Mouse (Mus musculus): ENCODE results near the gene Bdh2. TPM values are rescaled to one million over a fixed set of nuclear protein-coding genes. Genes with fewer than 3 reads are reported as not detected.
A peak's percentile ranks its signal among the peaks of the same experiment; 100 is the strongest.

Gene Bdh2
- polyA plus RNA-seq, 1 experiment from 2014 or later = 4.7 TPM

DNA sequence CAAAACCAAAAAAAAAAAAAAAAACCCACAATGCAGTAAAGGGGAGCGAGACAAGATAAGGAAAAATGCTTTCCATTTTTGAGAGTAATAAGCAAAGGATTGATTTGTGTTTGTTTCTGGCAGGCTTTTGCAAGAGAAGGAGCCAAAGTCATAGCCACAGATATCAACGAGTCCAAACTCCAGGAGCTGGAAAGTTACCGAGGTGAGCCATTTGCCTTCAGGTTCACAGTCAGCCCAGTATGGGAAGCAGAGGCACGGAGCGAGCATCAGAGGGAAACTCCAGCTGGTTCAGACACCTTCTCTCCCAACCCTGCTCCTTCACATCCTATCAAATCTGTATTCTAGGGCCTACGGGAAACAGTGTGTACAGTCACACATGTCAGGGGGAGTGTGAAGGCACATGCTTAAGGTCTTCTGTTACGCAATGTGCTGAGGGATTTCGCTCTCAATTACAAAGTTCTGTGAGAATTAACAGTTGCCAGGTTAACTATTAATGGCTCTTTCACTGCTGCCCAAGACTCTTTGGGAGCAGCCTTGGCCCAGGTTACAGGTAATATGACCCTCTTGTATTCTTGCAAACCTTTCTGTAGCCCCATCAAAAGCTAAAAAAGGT, 7.2 kb downstream of the Bdh2 start:
- Histone ChIP-seq H3K4me2 (ENCODE audit: low read length) (no peak overlapping the region), H3K9me3 (ENCODE audit: control insufficient read depth, low read length) (no peaks in the 10 kb centered on the region), H3K9ac (replicated peaks; ENCODE audit: low read length) (no peak overlapping the region), H3K27ac (replicated peaks; ENCODE audit: low read depth, low read length) (no peak overlapping the region), H3K27me3 (ENCODE audit: control insufficient read depth, insufficient read depth, low read length) (no peaks in the 10 kb centered on the region), H3K4me3 (replicated peaks; ENCODE audit: low read depth, low read length) (no peak overlapping the region), H3K36me3 (ENCODE audit: control insufficient read depth, insufficient read depth, low read length) (no peaks in the 10 kb centered on the region), H3K4me1 (ENCODE audit: control insufficient read depth, insufficient read depth, low read length) (no peaks in the 10 kb centered on the region)
- 89% methylated on average over 8 of the region's 8 CpGs for WGBS
- no peak for DNase-seq
- no peak for ATAC-seq (ENCODE audit: low FRiP score, low TSS enrichment)

DNA sequence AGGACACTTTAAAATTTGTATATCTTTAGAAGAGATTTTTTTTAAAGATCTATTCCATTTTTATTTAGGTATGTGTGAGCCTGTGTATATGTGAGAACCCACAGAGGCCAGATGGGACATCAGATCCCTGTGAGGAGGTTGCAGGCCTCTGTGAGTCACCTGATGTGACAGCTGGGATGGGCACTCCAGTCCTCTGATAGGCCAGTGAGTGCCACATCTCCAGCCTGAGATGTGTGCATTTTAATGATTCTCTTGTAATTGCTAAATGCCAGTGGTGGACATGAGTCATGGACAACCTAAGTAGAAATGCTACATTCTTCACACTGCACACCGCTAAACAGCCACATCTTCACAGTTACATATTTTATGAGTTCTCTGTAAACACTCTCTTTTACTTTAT, 8.1 kb downstream of the Bdh2 start:
- Histone ChIP-seq H3K4me1 (ENCODE audit: control insufficient read depth, insufficient read depth, low read length) (0 out of 2 replicates have a peak, but pooled peaks cover 6% of the 10 kb centered on the region), H3K36me3 (ENCODE audit: control insufficient read depth, insufficient read depth, low read length) (no peaks in the 10 kb centered on the region), H3K4me3 (replicated peaks; ENCODE audit: low read depth, low read length) (no peak overlapping the region), H3K9me3 (ENCODE audit: control insufficient read depth, low read length) (no peaks in the 10 kb centered on the region), H3K27ac (replicated peaks; ENCODE audit: low read depth, low read length) (no peak overlapping the region), H3K4me2 (ENCODE audit: low read length) (no peak overlapping the region), H3K9ac (replicated peaks; ENCODE audit: low read length) (no peak overlapping the region), H3K27me3 (ENCODE audit: control insufficient read depth, insufficient read depth, low read length) (no peaks in the 10 kb centered on the region)
- DNase-seq (no peak), ATAC-seq (ENCODE audit: low FRiP score, low TSS enrichment) (no peak)
- whole genome bisulfite sequencing = 87% methylated on average over 1 of the region's 1 CpGs

DNA sequence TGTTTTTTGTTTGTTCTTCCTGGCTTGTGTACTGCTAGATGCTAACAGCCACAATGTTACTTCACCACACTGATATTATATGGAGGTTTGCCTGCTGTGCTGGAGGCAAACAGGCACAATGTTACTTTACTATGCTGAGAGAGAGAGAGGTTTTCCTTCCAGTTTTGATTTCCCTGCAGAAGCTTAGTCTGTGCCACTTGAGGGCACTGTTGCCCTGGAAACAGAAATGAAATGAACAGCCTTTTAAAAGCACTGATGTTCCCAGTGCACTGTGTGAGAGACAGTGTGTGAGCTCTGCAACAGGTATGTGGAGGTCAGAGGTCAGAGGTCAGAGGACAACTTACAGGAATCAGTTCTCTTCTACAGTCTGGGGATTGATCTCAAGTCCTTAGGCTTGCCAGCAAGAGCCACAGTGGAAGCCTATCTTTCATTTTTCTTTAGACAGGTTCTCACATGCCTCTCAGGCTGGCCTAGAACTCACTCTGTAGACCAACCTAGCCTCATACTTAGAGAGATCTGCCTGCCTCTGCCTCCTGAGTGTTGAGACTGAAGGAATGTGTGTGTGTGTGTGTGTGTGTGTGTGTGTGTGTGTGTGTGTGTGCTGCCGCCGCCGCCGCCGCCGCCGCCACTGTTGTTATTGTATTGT, 9.4 kb downstream of the Bdh2 start:
- Histone ChIP-seq H3K4me2 (ENCODE audit: low read length) (no peak overlapping the region), H3K4me1 (ENCODE audit: control insufficient read depth, insufficient read depth, low read length) (0 out of 2 replicates have a peak, but pooled peaks cover 6% of the 10 kb centered on the region), H3K36me3 (ENCODE audit: control insufficient read depth, insufficient read depth, low read length) (no peaks in the 10 kb centered on the region), H3K27me3 (ENCODE audit: control insufficient read depth, insufficient read depth, low read length) (no peaks in the 10 kb centered on the region), H3K9ac (replicated peaks; ENCODE audit: low read length) (no peak overlapping the region), H3K4me3 (replicated peaks; ENCODE audit: low read depth, low read length) (no peak overlapping the region), H3K27ac (replicated peaks; ENCODE audit: low read depth, low read length) (no peak overlapping the region), H3K9me3 (ENCODE audit: control insufficient read depth, low read length) (no peaks in the 10 kb centered on the region)
- DNase-seq (peak; percentile 90), ATAC-seq (ENCODE audit: low FRiP score, low TSS enrichment) (peak; percentile 76)
- 97% methylated on average over 7 of the region's 7 CpGs for WGBS

DNA sequence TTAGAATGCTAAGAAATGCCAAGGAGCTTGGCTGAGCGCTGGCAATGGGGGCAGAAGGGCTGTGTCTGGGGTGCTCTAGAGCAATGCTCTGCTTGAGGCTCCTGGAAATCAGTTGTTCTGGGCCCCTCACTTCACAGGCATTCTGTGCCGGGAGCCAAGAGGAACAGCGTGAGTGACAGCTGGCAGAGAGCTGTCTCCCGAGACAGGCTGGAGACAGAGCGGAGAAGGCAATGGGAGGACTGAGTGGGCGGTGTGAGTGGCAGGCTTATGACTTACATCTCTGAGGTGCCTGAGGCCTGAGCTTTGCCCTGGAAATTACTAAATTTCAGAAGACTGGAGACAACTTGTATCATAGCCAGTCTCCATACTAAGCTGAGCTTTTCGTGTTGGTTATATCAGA, 12.7 kb downstream of the Bdh2 start:
- ATAC-seq (ENCODE audit: low FRiP score, low TSS enrichment) = no peak
- H3K4me3 ChIP-seq (replicated peaks; ENCODE audit: low read depth, low read length) = no peak overlapping the region
- H3K9ac ChIP-seq (replicated peaks; ENCODE audit: low read length) = no peak overlapping the region
- H3K9me3 ChIP-seq (ENCODE audit: control insufficient read depth, low read length) = no peaks in the 10 kb centered on the region
- H3K27ac ChIP-seq (replicated peaks; ENCODE audit: low read depth, low read length) = no peak overlapping the region
- WGBS = 30% methylated on average over 7 of the region's 7 CpGs
- no peaks in the 10 kb centered on the region for H3K36me3 ChIP-seq (ENCODE audit: control insufficient read depth, insufficient read depth, low read length)
- no peak overlapping the region for H3K4me2 ChIP-seq (ENCODE audit: low read length)
- no peaks in the 10 kb centered on the region for H3K27me3 ChIP-seq (ENCODE audit: control insufficient read depth, insufficient read depth, low read length)
- H3K4me1 ChIP-seq (ENCODE audit: control insufficient read depth, insufficient read depth, low read length) = 0 out of 2 replicates have a peak, but pooled peaks cover 6% of the 10 kb centered on the region
- peak; percentile 42 for DNase-seq

DNA sequence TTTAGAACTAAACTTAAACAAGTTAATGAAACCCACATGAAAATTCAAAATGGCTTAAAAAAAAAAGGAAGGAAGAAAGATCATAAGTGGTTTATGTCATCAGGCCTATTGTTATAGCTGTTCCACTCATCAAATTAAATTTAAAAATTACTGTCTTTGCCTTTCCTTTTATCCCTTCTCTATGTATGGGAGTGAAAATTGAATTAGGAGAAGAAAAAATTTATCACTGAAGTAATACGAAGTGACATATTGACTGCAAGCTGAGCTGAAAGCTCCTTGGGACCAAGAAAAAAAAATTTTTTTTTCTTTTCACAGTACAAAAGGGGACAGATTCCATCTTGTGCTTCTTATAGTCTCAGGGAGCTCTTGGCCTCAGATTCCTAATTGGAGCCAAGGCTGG, 14.5 kb downstream of the Bdh2 start:
- DNase-seq = no peak
- Histone ChIP-seq H3K36me3 (ENCODE audit: control insufficient read depth, insufficient read depth, low read length) (no peaks in the 10 kb centered on the region), H3K4me2 (ENCODE audit: low read length) (no peak overlapping the region), H3K4me3 (replicated peaks; ENCODE audit: low read depth, low read length) (no peak overlapping the region), H3K27ac (replicated peaks; ENCODE audit: low read depth, low read length) (no peak overlapping the region), H3K9me3 (ENCODE audit: control insufficient read depth, low read length) (no peaks in the 10 kb centered on the region), H3K9ac (replicated peaks; ENCODE audit: low read length) (no peak overlapping the region), H3K27me3 (ENCODE audit: control insufficient read depth, insufficient read depth, low read length) (no peaks in the 10 kb centered on the region), H3K4me1 (ENCODE audit: control insufficient read depth, insufficient read depth, low read length) (0 out of 2 replicates have a peak, but pooled peaks cover 6% of the 10 kb centered on the region)
- 66% methylated on average over 1 of the region's 1 CpGs for WGBS
- no peak for ATAC-seq (ENCODE audit: low FRiP score, low TSS enrichment)

DNA sequence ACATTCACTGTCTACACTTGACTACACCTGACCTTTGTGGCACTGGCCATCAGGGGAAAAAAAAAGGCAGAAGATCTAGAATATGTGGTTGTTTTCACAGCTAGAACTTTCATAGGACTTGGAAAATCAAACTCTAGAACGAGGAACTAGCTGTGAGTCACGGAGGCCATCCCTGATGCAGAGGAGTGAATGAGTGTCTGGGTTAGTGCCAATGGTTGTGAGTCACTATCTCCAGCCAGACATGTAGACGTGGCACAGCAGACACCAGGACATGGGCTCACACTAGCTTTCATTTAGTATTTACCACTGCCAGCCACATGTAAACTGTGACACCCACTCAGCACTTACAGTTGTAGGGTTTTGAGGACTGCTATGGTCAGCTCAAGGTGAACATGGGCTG, 17.5 kb downstream of the Bdh2 start:
- Histone ChIP-seq H3K27me3 (ENCODE audit: control insufficient read depth, insufficient read depth, low read length) (no peaks in the 10 kb centered on the region), H3K27ac (replicated peaks; ENCODE audit: low read depth, low read length) (no peak overlapping the region), H3K4me1 (ENCODE audit: control insufficient read depth, insufficient read depth, low read length) (0 out of 2 replicates have a peak, but pooled peaks cover 8% of the 10 kb centered on the region), H3K4me3 (replicated peaks; ENCODE audit: low read depth, low read length) (no peak overlapping the region), H3K9ac (replicated peaks; ENCODE audit: low read length) (no peak overlapping the region), H3K36me3 (ENCODE audit: control insufficient read depth, insufficient read depth, low read length) (no peaks in the 10 kb centered on the region), H3K9me3 (ENCODE audit: control insufficient read depth, low read length) (no peaks in the 10 kb centered on the region), H3K4me2 (ENCODE audit: low read length) (no peak overlapping the region)
- ATAC-seq (ENCODE audit: low FRiP score, low TSS enrichment) (no peak), DNase-seq (no peak)
- WGBS = 91% methylated on average over 3 of the region's 3 CpGs

DNA sequence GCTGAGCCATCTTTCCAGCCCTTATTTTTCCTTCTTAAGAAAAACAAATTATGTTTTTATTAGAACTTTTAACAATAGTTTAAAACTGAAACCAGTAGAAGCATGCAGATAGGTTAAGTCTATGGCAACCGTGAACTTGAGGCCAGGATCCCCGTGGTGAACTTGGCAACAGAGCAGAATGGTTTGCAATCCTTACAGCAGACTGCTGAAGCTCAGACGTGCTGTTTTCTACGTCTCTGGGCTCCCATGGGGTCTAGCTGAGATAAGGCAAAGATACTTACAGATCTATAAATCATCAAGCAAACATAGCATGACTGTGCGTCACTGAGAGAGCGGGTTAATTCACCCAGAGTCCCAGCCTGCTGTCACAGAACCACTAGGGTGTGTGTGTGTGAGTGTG, 19.1 kb downstream of the Bdh2 start:
- no peaks in the 10 kb centered on the region for H3K9me3 ChIP-seq (ENCODE audit: control insufficient read depth, low read length)
- no peak overlapping the region for H3K27ac ChIP-seq (replicated peaks; ENCODE audit: low read depth, low read length)
- H3K4me1 ChIP-seq (ENCODE audit: control insufficient read depth, insufficient read depth, low read length) = peaks cover 10% of the 10 kb centered on the region
- H3K4me3 ChIP-seq (replicated peaks; ENCODE audit: low read depth, low read length) = no peak overlapping the region
- H3K27me3 ChIP-seq (ENCODE audit: control insufficient read depth, insufficient read depth, low read length) = no peaks in the 10 kb centered on the region
- H3K9ac ChIP-seq (replicated peaks; ENCODE audit: low read length) = no peak overlapping the region
- no peaks in the 10 kb centered on the region for H3K36me3 ChIP-seq (ENCODE audit: control insufficient read depth, insufficient read depth, low read length)
- H3K4me2 ChIP-seq (ENCODE audit: low read length) = no peak overlapping the region
- no peak for DNase-seq
- 65% methylated on average over 6 of the region's 6 CpGs for WGBS
- ATAC-seq (ENCODE audit: low FRiP score, low TSS enrichment) = no peak

DNA sequence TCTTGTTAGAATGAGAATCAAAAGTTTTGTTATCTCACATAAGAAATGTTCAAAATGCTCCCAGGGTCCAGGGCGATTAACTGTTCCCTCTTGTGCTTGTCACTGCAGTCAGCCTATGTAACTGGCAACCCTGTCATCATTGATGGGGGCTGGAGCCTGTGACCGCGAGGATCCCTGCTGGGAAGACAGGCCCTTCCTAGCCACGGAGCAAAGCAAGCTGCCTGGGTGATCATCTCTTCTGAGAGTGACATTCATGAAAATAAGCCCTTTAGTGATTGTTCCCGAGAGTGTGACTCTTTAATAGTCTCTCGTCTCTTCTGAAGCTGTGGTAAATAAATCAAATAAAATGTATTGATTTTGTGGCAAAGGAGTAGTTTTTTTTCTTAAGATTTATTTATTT, 23.0 kb downstream of the Bdh2 start:
- Histone ChIP-seq H3K4me2 (ENCODE audit: low read length) (no peak overlapping the region), H3K4me1 (ENCODE audit: control insufficient read depth, insufficient read depth, low read length) (peaks cover 17% of the 10 kb centered on the region), H3K4me3 (replicated peaks; ENCODE audit: low read depth, low read length) (no peak overlapping the region), H3K9me3 (ENCODE audit: control insufficient read depth, low read length) (no peaks in the 10 kb centered on the region), H3K36me3 (ENCODE audit: control insufficient read depth, insufficient read depth, low read length) (no peaks in the 10 kb centered on the region), H3K27me3 (ENCODE audit: control insufficient read depth, insufficient read depth, low read length) (no peaks in the 10 kb centered on the region; the same call in 1 of the 2 replicates), H3K9ac (replicated peaks; ENCODE audit: low read length) (no peak overlapping the region), H3K27ac (replicated peaks; ENCODE audit: low read depth, low read length) (no peak overlapping the region)
- DNase-seq = no peak
- 6% methylated on average over 6 of the region's 6 CpGs for WGBS
- ATAC-seq (ENCODE audit: low FRiP score, low TSS enrichment) = no peak

DNA sequence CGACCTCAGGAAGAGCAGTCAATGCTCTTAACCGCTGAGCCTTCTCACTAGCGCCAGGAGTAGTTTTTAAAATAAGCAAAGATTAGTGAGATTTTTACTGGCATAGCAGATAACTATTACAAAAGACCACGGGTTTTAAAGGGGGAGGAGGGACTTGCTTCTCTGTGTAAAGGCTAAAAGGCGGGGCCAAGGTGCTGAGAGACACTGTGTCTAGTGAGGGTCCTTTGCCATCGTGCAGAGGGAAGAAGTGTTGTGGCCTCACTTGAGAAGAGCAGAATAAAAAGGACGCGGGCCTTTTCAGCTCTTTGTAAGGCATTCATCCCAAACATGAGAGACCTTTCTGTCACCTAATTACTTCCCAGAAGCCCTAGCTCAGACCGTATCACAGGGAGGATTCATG, 23.5 kb downstream of the Bdh2 start:
- Histone ChIP-seq H3K4me3 (replicated peaks; ENCODE audit: low read depth, low read length) (no peak overlapping the region), H3K4me1 (ENCODE audit: control insufficient read depth, insufficient read depth, low read length) (peaks cover 17% of the 10 kb centered on the region), H3K27ac (replicated peaks; ENCODE audit: low read depth, low read length) (no peak overlapping the region), H3K4me2 (ENCODE audit: low read length) (no peak overlapping the region), H3K36me3 (ENCODE audit: control insufficient read depth, insufficient read depth, low read length) (no peaks in the 10 kb centered on the region), H3K9me3 (ENCODE audit: control insufficient read depth, low read length) (no peaks in the 10 kb centered on the region), H3K9ac (replicated peaks; ENCODE audit: low read length) (no peak overlapping the region), H3K27me3 (ENCODE audit: control insufficient read depth, insufficient read depth, low read length) (no peaks in the 10 kb centered on the region; the same call in 1 of the 2 replicates)
- DNase-seq (no peak), ATAC-seq (ENCODE audit: low FRiP score, low TSS enrichment) (no peak)
- WGBS = 4% methylated on average over 9 of the region's 9 CpGs
